Mouse (Mus musculus): Measurements from ENCODE around the gene Trmt1l.

GRCm38 (mm10) chr1:151422178-151422577 lies 6.2 kb upstream of the Trmt1l start:
- TF ChIP-seq E2F4 (IDR thresholded peaks at IDR 0.05; ENCODE audit: insufficient replicate concordance, low read depth, low read length) (no peak), IRF4 (IDR thresholded peaks at IDR 0.05; ENCODE audit: low read depth, low read length) (no peak), MAZ (IDR thresholded peaks at IDR 0.05; ENCODE audit: low read depth, low read length) (no peak), POLR2A (IDR thresholded peaks at IDR 0.05; ENCODE audit: low read depth, low read length) (no peak), BHLHE40 (IDR thresholded peaks at IDR 0.05; ENCODE audit: low read depth, low read length) (no peak), MXI1 (IDR thresholded peaks at IDR 0.05; ENCODE audit: low read depth, low read length) (no peak), RAD21 (IDR thresholded peaks at IDR 0.05; ENCODE audit: low read depth, low read length) (no peak)
